Mouse (Mus musculus) induced T-regulatory cell, adult 2 months (primary cell): ENCODE measurements at regions not wholly inside any gene's neighbourhood (a gene's known extent, or its start where the extent isn't known, plus 50 kb on each side); places are given as distances from the start of the nearest gene placed in this dataset.

ENCODE experiments used
- DNase-seq: peaks from one replicate; pipeline ENCODE4 v3.0.0-alpha.2; 2012; ENCODE audit warnings: low read depth

DNA sequence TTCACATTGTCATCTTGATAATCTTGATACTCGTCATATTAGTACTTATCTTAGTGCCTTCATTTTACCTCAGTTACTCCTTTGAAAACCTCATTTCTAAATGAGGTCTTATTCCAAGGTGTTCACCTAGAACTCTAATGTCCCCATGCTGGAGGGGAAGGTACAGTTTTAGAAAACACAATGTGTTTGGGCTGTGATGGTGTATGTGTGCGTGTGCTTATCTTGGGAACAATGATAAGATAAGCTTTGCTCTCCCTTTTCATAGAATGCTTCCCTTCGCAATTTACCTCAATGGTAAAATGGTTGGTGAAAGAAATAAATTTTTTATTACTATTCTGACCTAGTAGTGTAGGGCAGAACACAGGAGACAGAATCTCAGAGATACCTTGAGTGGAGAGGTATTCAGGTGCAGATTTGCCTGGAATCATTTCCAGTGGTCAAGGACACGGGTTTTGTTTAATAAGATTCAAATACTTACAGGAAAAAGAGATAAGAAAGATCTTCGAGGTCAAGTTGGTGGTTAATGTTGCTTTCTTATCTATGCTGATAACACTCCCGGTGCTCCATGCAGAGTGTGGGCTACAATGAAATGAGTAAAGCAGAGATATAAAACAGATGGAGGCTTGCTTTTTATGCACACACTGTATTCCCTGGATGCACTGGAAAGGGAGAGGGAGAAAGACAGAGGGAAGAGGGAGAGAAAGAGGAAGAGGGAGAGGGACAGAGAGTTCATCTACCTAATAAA is 471.6 kb downstream of the Klf12 start:
- no peak for DNase-seq
